Mouse (Mus musculus): Measurements from ENCODE around the gene Lrmda.

DNA sequence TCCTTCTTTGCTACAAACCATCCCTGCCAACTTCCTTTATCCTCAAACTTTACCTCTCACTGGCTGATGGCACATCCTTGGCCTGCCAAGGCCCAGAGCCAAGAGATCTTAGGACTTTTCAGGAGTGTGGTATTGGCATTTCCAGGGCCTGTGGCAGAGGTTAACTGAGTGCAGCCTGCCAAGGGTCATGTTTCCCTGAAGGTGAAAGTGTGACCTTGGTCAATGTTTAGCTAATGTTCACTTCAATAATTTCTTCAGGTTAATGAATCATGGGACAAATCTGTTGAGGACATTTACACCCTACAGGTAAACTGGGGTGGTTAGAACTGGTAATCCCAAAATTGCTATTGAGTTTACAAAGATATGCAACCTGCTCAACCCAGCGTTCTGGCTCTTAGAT, 614.1 kb downstream of the Lrmda start:
- TF ChIP-seq CTCF (conservative IDR thresholded peaks at IDR 0.05; ENCODE audit: low read length), result no peak
- no peak for TF ChIP-seq POU5F1 (IDR thresholded peaks at IDR 0.05; ENCODE audit: borderline replicate concordance, low read length)
- no peak for TF ChIP-seq NANOG (IDR thresholded peaks at IDR 0.05; ENCODE audit: borderline replicate concordance, low read length)
